Mouse (Mus musculus) heart, postnatal 0 days (tissue): ENCODE results near the gene Tpcn1.
A peak's percentile ranks its signal among the peaks of the same experiment; 100 is the strongest.

Experiments used
- CTCF ChIP-seq: IDR thresholded peaks from 2 replicates; pipeline ENCODE4 v1.5.1; 2016; ENCODE audit warnings: antibody characterized with exemption, control low read depth, low read depth
- EP300 ChIP-seq: IDR thresholded peaks from 2 replicates; pipeline ENCODE4 v1.6.1; 2016; ENCODE audit warnings: antibody characterized with exemption, low read depth

DNA sequence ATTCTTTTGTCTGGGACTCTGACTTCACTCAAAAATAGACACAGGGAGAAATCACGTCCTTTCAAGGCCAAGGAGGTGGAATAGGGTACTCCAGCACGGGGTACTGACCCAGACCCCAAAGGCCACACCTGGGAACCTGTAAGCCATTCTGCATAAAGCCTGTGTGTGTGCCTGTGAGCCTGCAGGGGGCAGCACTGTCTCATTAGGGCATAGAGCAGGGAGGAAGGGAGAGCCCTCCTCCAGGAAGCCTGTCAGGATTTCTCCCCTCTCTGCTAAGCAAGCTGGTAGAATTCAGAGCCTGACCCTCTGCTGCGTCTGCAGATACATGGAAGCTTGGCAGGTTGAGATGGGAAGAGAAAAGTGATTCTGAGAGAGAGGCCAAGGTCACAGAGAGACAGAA lies 65.8 kb downstream of the Tpcn1 start:
- peak; percentile 48 for TF ChIP-seq CTCF
- no peak for TF ChIP-seq EP300
